Mouse (Mus musculus): Measurements from ENCODE around the gene Prkd3. TPM values are rescaled to one million over a fixed set of nuclear protein-coding genes. Genes with fewer than 3 reads are reported as not detected.

Gene Prkd3
- polyA plus RNA-seq, 1 experiment from 2014 or later: 17.0 TPM

DNA sequence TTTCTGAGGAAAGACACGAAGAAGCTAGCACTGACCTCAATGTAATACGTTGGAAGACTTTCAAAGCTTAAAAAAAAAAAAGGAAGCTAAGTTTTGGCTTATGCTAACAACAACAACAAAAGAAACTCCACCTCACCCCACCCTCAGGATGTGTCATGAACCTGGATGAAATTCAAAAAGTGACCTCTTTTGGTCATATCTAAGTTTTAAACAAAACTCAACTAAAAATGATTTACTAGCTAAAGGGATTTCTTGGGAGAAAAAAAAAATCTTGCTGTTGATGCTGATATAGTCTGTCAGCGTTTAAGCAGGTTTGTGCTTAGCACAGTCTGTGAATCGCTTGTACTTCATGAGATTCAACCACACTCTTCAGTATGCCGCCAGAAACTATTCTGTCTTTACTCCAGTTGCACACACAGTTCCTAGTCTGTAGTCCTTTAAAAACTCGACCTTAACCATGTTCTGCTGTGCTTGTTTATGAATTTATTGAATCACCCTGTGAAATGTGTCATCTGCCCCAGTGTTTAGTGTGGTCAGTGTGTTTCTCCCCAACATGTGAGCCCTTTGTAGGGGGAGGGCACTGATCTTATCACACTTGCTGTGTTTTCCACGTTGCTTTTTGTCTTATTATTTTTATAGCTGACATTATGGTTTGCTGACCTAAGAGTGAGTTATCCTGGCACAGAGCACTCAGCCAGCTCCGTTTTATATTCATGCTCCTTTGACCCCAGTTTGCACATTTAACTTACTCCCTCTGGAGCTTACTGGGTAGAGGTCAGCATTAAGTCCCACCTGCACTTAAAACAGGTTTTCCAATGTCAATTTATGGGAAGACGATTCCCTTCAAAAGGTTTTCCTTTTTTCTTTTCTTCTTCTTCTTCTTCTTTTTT, 25.4 kb downstream of the Prkd3 start:
- Histone ChIP-seq H3K4me2 (ENCODE audit: low read depth, low read length) (no peak overlapping the region), H3K9ac (replicated peaks) (no peak overlapping the region), H3K27me3 (ENCODE audit: insufficient read depth, low read length) (no peaks in the 10 kb centered on the region), H3K4me3 (ENCODE audit: low read depth, low read length) (no peak overlapping the region), H3K9me3 (ENCODE audit: low read length) (no peaks in the 10 kb centered on the region), H3K27ac (ENCODE audit: low read depth) (peak overlapping the region; percentile 55), H3K36me3 (replicated peaks; ENCODE audit: insufficient read depth, low read length) (no peaks in the 10 kb centered on the region), H3K4me1 (ENCODE audit: insufficient read depth) (peaks cover 16% of the 10 kb centered on the region)
- 51% methylated on average over 9 of the region's 9 CpGs for WGBS (ENCODE audit: insufficient replicate concordance)
- ATAC-seq: no peak
- DNase-seq: no peak
- TF ChIP-seq CTCF (IDR thresholded peaks at IDR 0.05; ENCODE audit: low read depth) (no peak), EP300 (IDR thresholded peaks at IDR 0.05; ENCODE audit: low read depth) (no peak)

DNA sequence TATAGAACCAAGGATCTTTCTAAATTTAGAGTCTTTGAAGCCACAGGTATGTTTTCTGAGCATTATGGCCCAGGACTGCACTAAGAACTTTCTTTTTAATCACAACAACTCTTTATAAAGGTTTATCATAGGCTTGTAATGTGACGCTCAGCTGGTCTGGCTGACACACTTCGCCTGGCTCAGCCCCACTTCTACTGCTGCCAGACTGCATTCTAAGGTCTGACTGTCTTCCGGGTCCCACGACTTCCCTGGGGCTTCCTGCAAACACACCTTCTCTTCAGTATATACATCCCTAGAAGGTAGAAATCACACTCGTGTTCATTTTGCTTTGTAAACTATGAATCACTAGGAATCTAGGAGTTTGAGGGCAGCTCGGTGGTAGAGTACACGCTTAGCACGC, 26.2 kb downstream of the Prkd3 start:
- H3K4me3 ChIP-seq (ENCODE audit: low read depth, low read length): no peak overlapping the region
- no peaks in the 10 kb centered on the region for H3K27me3 ChIP-seq (ENCODE audit: insufficient read depth, low read length)
- H3K4me2 ChIP-seq (ENCODE audit: low read depth, low read length): no peak overlapping the region
- H3K9me3 ChIP-seq (ENCODE audit: low read length): no peaks in the 10 kb centered on the region
- TF ChIP-seq CTCF (IDR thresholded peaks at IDR 0.05; ENCODE audit: low read depth) (no peak), EP300 (IDR thresholded peaks at IDR 0.05; ENCODE audit: low read depth) (no peak)
- no peaks in the 10 kb centered on the region for H3K36me3 ChIP-seq (replicated peaks; ENCODE audit: insufficient read depth, low read length)
- no peak overlapping the region for H3K9ac ChIP-seq (replicated peaks)
- peaks cover 12% of the 10 kb centered on the region for H3K4me1 ChIP-seq (ENCODE audit: insufficient read depth)
- ATAC-seq (no peak), DNase-seq (no peak)
- 85% methylated on average over 8 of the region's 8 CpGs for WGBS (ENCODE audit: insufficient replicate concordance)
- peak overlapping the region; percentile 36; the same call in 1 of the 2 replicates for H3K27ac ChIP-seq (ENCODE audit: low read depth)

DNA sequence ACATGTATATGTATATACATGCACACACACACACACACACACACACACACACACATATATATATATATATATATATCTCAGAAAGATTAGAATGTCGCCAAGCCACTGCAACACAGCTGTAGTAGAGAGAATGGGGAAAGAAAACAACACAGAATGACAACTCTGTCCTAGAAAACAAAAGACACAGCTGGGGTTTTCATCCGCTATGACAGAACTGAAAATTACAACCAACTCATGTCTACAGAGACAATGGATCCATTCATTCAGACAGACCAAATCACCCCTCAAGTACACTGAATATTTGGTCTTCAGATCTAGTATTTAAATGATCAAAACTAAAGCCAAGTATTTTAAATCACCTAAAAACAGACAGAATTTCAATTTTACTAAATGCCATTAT, 26.9 kb downstream of the Prkd3 start:
- ATAC-seq (no peak), DNase-seq (no peak)
- no peaks in the 10 kb centered on the region for H3K27me3 ChIP-seq (ENCODE audit: insufficient read depth, low read length)
- H3K9ac ChIP-seq (replicated peaks): no peak overlapping the region
- peaks cover 15% of the 10 kb centered on the region for H3K4me1 ChIP-seq (ENCODE audit: insufficient read depth)
- no peaks in the 10 kb centered on the region for H3K9me3 ChIP-seq (ENCODE audit: low read length)
- H3K4me2 ChIP-seq (ENCODE audit: low read depth, low read length): no peak overlapping the region
- no peaks in the 10 kb centered on the region for H3K36me3 ChIP-seq (replicated peaks; ENCODE audit: insufficient read depth, low read length)
- TF ChIP-seq EP300 (IDR thresholded peaks at IDR 0.05; ENCODE audit: low read depth) (no peak), CTCF (IDR thresholded peaks at IDR 0.05; ENCODE audit: low read depth) (no peak)
- 85% methylated on average over 2 of the region's 2 CpGs for WGBS (ENCODE audit: insufficient replicate concordance)
- no peak overlapping the region for H3K27ac ChIP-seq (ENCODE audit: low read depth)
- H3K4me3 ChIP-seq (ENCODE audit: low read depth, low read length): no peak overlapping the region

DNA sequence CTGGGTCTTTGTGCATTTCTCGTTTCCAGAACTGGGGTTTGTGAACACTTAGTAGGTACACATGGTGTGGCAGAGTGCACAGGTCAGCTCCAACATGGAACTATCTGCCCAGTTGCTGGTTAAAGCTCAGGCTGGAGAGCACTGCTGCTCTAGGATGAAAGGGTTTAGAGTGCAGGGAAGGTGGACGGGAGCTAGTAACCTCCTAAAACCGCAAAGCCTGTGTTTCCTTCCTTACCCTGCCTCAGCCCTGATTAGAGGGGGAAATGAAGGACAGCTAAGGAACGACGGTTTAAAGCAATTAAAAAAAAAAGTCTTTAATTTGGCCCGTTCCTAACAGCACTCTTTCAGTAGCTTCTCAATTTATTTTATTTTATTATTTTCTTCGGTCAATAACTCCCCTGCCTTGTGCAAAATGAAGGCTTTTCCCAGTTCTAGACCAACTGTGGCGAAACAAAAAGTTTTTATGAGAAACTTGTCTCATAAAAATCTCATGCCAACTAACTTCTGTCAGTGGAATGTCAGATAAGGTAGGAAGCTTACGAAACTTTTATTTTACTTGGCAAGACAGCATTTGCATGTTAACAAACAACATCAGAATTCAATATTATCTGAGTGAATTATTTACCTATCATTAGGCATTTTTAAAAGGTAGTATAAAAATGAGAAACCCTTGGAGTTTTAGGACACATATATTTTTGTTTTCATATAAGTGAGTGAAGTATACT, 28.2 kb downstream of the Prkd3 start:
- Histone ChIP-seq H3K9ac (replicated peaks) (peak overlapping the region; percentile 37; the same call in 1 of the 2 replicates), H3K4me1 (ENCODE audit: insufficient read depth) (peaks cover 15% of the 10 kb centered on the region), H3K36me3 (replicated peaks; ENCODE audit: insufficient read depth, low read length) (no peaks in the 10 kb centered on the region), H3K9me3 (ENCODE audit: low read length) (no peaks in the 10 kb centered on the region), H3K4me2 (ENCODE audit: low read depth, low read length) (peak overlapping the region; percentile 26; the same call in 1 of the 2 replicates), H3K27ac (ENCODE audit: low read depth) (peak overlapping the region; percentile 78), H3K4me3 (ENCODE audit: low read depth, low read length) (no peak overlapping the region), H3K27me3 (ENCODE audit: insufficient read depth, low read length) (no peaks in the 10 kb centered on the region)
- DNase-seq (no peak), ATAC-seq (no peak)
- 36% methylated on average over 9 of the region's 9 CpGs for WGBS (ENCODE audit: insufficient replicate concordance)
- no peak for TF ChIP-seq EP300 (IDR thresholded peaks at IDR 0.05; ENCODE audit: low read depth)
- TF ChIP-seq CTCF (IDR thresholded peaks at IDR 0.05; ENCODE audit: low read depth): no peak

DNA sequence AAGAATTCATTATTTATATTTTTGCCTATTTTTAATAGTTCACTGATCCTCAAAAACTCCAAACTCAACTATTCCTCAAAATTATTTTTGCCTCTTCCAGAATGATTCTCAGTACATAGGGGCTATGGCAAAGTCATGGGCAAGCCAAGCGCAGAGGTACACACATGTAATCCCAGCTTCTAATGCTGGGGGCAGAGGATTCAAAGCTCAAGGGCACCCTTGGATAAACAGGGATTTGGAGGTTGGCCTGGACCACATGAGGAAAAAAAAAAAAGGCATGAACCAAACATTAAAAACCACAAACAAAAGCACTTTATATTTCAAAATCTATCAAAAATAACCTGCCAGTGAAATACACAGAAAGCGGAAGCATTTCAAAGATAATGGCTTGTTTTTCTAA, 29.1 kb downstream of the Prkd3 start:
- 81% methylated on average over 2 of the region's 2 CpGs for WGBS (ENCODE audit: insufficient replicate concordance)
- Histone ChIP-seq H3K4me1 (ENCODE audit: insufficient read depth) (peaks cover 15% of the 10 kb centered on the region), H3K27me3 (ENCODE audit: insufficient read depth, low read length) (no peaks in the 10 kb centered on the region), H3K9ac (replicated peaks) (no peak overlapping the region), H3K4me3 (ENCODE audit: low read depth, low read length) (no peak overlapping the region), H3K36me3 (replicated peaks; ENCODE audit: insufficient read depth, low read length) (no peaks in the 10 kb centered on the region), H3K9me3 (ENCODE audit: low read length) (no peaks in the 10 kb centered on the region), H3K4me2 (ENCODE audit: low read depth, low read length) (no peak overlapping the region), H3K27ac (ENCODE audit: low read depth) (peak overlapping the region; percentile 78)
- DNase-seq (no peak), ATAC-seq (peak; percentile 65)
- TF ChIP-seq CTCF (IDR thresholded peaks at IDR 0.05; ENCODE audit: low read depth): no peak
- no peak for TF ChIP-seq EP300 (IDR thresholded peaks at IDR 0.05; ENCODE audit: low read depth)

DNA sequence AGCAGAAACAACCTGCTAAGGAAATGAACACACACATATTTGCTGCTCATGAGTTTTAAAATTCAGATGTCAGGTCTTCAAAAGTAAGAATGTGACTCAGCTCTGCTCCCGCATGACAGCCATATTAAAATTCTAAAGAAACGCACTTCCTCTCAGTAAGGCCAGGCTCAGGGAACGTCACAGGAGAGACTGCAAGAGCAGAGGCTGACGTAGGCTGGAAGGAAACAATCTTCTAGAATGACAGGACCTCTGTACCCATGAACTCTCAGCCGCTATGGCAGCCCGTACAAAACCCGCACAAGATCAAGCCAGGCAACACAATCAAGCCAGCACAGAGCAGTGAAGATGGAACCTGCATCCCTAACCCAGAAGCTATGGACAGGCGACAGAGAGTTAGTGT, 31.6 kb downstream of the Prkd3 start:
- H3K4me1 ChIP-seq (ENCODE audit: insufficient read depth): peaks cover 9% of the 10 kb centered on the region
- WGBS (ENCODE audit: insufficient replicate concordance): 69% methylated on average over 8 of the region's 8 CpGs
- DNase-seq (no peak), ATAC-seq (0 out of 2 replicates have a peak, but pooled peaks have one; percentile 18)
- TF ChIP-seq EP300 (IDR thresholded peaks at IDR 0.05; ENCODE audit: low read depth) (no peak), CTCF (IDR thresholded peaks at IDR 0.05; ENCODE audit: low read depth) (no peak)
- H3K27ac ChIP-seq (ENCODE audit: low read depth): no peak overlapping the region
- H3K4me3 ChIP-seq (ENCODE audit: low read depth, low read length): no peak overlapping the region
- no peak overlapping the region for H3K9ac ChIP-seq (replicated peaks)
- no peaks in the 10 kb centered on the region for H3K9me3 ChIP-seq (ENCODE audit: low read length)
- no peaks in the 10 kb centered on the region for H3K27me3 ChIP-seq (ENCODE audit: insufficient read depth, low read length)
- H3K36me3 ChIP-seq (replicated peaks; ENCODE audit: insufficient read depth, low read length): no peaks in the 10 kb centered on the region; the same call in 1 of the 2 replicates
- H3K4me2 ChIP-seq (ENCODE audit: low read depth, low read length): no peak overlapping the region

All from liver, postnatal 0 days (tissue).